Mouse (Mus musculus): ENCODE results near the gene Trim39. TPM values are rescaled to one million over a fixed set of nuclear protein-coding genes. Genes with fewer than 3 reads are reported as not detected.
"Not testable (repeated sequence)": the region's sequence is repeated elsewhere in the genome, so short reads cannot be mapped to it uniquely, and the experiment has no call there.

Trim39 gene
- polyA plus RNA-seq, 1 experiment from 2014 or later = 11.7 TPM

DNA sequence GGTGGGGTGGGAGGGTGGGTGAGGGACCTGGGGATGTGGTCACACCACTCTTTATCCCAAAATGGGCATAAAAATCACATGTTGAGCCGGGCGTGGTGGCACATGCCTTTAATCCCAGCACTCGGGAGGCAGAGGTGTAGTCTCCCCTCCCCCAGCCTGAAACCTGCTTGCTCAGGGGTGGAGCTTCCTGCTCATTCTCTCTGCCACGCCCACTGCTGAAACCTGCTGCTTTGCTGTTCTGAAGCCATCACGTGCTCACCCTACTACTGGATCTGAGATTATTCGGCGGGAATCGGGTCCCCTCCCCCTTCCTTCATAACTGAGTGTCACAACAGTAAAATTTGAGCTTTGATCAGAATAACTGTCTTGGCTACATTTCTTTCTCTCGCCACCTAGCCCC, 36.7 kb downstream of the Trim39 start:
- H3K4me3 ChIP-seq, H3K4me1 ChIP-seq, H3K9me3 ChIP-seq, H3K27ac ChIP-seq, H3K36me3 ChIP-seq: not testable (repeated sequence)
- WGBS = 14% methylated on average over 9 of the region's 9 CpGs
- H3K27me3 ChIP-seq (ENCODE audit: insufficient read depth, poor library complexity, severe bottlenecking) = peaks cover 66% of the 10 kb centered on the region
- peak; percentile 74 for DNase-seq (ENCODE audit: low spot score)

GRCm38 (mm10) chr17:36233572-36233971, 38.5 kb downstream of the Trim39 start:
- H3K27me3 ChIP-seq (ENCODE audit: insufficient read depth, poor library complexity, severe bottlenecking) = peaks cover 58% of the 10 kb centered on the region
- H3K36me3 ChIP-seq = no peaks in the 10 kb centered on the region
- WGBS = 74% methylated on average over 5 of the region's 5 CpGs
- DNase-seq (ENCODE audit: low spot score) = peak; percentile 39
- H3K9me3 ChIP-seq = no peaks in the 10 kb centered on the region
- H3K4me3 ChIP-seq = no peak overlapping the region
- no peak overlapping the region for H3K27ac ChIP-seq
- H3K4me1 ChIP-seq = peaks cover 11% of the 10 kb centered on the region

DNA sequence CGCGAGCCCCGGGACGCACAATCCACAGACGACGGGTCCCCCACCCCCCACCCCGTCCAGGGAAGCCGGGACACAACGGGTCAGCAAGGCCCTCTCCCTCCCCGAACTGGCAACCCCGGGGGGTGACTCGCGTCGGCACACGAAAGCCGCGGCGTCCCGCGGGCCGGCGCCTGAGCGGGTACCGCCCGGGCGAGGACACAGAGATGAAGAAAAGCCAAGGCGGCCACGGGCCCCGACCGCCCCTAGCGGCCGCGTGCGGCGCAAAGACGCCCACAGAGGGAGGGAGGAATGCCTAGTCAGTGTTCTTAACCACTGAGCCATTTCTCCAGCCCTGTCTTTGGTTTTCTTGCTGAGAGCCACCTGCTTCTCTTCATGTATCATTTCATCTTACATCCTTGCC, 40.7 kb downstream of the Trim39 start:
- Histone ChIP-seq H3K4me3 (no peak overlapping the region), H3K27me3 (ENCODE audit: insufficient read depth, poor library complexity, severe bottlenecking) (peaks cover 35% of the 10 kb centered on the region), H3K27ac (no peak overlapping the region), H3K36me3 (no peaks in the 10 kb centered on the region), H3K4me1 (peaks cover 5% of the 10 kb centered on the region), H3K9me3 (no peaks in the 10 kb centered on the region)
- DNase-seq (ENCODE audit: low spot score) = peak; percentile 100
- 9% methylated on average over 36 of the region's 36 CpGs for WGBS

GRCm38 (mm10) chr17:36229046-36229445, 43.0 kb downstream of the Trim39 start:
- H3K4me3 ChIP-seq = no peak overlapping the region
- WGBS = 6% methylated on average over 5 of the region's 5 CpGs
- DNase-seq (ENCODE audit: low spot score) = no peak
- H3K9me3 ChIP-seq = no peaks in the 10 kb centered on the region
- peaks cover 29% of the 10 kb centered on the region for H3K27me3 ChIP-seq (ENCODE audit: insufficient read depth, poor library complexity, severe bottlenecking)
- no peak overlapping the region for H3K27ac ChIP-seq
- peaks cover 14% of the 10 kb centered on the region for H3K4me1 ChIP-seq
- H3K36me3 ChIP-seq = no peaks in the 10 kb centered on the region

DNA sequence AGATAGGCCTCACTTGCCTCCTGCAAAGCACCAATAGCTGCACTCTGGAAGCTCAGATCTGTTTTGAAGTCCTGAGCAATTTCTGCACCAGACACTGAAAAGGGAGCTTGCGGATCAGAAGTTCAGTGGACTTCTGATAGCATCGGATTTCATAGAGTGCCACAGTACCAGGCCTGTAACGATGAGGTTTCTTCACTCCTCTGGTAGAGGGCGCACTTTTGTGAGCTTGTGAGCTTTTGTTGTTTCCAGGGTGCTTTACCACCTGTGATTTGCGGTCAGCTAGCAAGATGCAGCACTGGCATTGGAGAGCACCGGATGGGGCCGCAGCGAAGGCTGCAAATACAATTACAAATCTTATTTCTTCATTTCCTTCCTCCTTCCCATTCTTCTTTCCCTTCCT, 45.1 kb downstream of the Trim39 start:
- Histone ChIP-seq H3K36me3 (no peaks in the 10 kb centered on the region), H3K4me1 (peaks cover 14% of the 10 kb centered on the region), H3K9me3 (no peaks in the 10 kb centered on the region), H3K27ac (no peak overlapping the region), H3K4me3 (no peak overlapping the region), H3K27me3 (ENCODE audit: insufficient read depth, poor library complexity, severe bottlenecking) (peaks cover 24% of the 10 kb centered on the region)
- 18% methylated on average over 8 of the region's 8 CpGs for WGBS
- DNase-seq (ENCODE audit: low spot score) = peak; percentile 72

GRCm38 (mm10) chr17:36225231-36225824, 46.7 kb downstream of the Trim39 start:
- peak; percentile 71 for DNase-seq (ENCODE audit: low spot score)
- Histone ChIP-seq H3K4me1 (peaks cover 14% of the 10 kb centered on the region), H3K27me3 (ENCODE audit: insufficient read depth, poor library complexity, severe bottlenecking) (peaks cover 37% of the 10 kb centered on the region), H3K9me3 (no peaks in the 10 kb centered on the region), H3K4me3 (peak overlapping the region; percentile 37; the same call in 1 of the 2 replicates), H3K27ac (0 out of 2 replicates have a peak overlapping the region, but pooled peaks have one; percentile 11), H3K36me3 (no peaks in the 10 kb centered on the region)
- 10% methylated on average over 9 of the region's 9 CpGs for WGBS

GRCm38 (mm10) chr17:36224451-36224850, 47.6 kb downstream of the Trim39 start:
- H3K27ac ChIP-seq = no peak overlapping the region
- H3K27me3 ChIP-seq (ENCODE audit: insufficient read depth, poor library complexity, severe bottlenecking) = peaks cover 41% of the 10 kb centered on the region
- peaks cover 14% of the 10 kb centered on the region for H3K4me1 ChIP-seq
- no peaks in the 10 kb centered on the region for H3K36me3 ChIP-seq
- no peaks in the 10 kb centered on the region for H3K9me3 ChIP-seq
- H3K4me3 ChIP-seq = no peak overlapping the region
- DNase-seq (ENCODE audit: low spot score) = peak; percentile 64
- WGBS = 52% methylated on average over 3 of the region's 3 CpGs

DNA sequence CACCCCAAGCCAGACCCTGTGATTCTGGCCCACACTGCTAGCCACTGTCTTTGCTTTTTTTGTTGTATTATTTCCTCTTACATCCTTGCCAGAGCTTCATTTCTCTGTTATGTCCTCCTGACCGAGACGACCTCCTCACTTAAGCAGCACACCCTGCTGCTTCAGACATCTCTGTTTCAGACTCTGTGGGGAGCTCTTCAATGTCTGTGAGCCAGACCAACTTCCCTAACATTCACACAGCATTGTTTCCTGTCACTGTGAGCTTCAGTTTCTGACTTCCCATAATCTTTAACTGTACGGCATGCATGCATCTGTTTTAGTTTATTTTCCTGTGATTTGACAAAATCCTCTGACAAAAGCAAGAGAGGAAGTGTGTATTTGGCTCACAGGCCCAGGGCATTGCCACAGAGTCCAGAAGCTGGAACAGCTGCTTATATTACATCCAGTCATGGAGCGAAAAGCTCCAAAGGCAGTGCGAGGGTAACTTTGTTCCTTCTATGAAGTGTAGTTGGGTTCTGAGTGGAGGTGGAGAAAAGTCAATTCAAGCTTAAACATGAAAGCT, 53.4 kb downstream of the Trim39 start:
- Histone ChIP-seq H3K36me3 (no peaks in the 10 kb centered on the region), H3K4me1 (peaks cover 3% of the 10 kb centered on the region; the same call in 1 of the 2 replicates), H3K27ac (no peak overlapping the region), H3K4me3 (no peak overlapping the region), H3K27me3 (ENCODE audit: insufficient read depth, poor library complexity, severe bottlenecking) (peaks cover 80% of the 10 kb centered on the region), H3K9me3 (no peaks in the 10 kb centered on the region)
- DNase-seq (ENCODE audit: low spot score) = peak; percentile 48
- 58% methylated on average over 5 of the region's 5 CpGs for WGBS

DNA sequence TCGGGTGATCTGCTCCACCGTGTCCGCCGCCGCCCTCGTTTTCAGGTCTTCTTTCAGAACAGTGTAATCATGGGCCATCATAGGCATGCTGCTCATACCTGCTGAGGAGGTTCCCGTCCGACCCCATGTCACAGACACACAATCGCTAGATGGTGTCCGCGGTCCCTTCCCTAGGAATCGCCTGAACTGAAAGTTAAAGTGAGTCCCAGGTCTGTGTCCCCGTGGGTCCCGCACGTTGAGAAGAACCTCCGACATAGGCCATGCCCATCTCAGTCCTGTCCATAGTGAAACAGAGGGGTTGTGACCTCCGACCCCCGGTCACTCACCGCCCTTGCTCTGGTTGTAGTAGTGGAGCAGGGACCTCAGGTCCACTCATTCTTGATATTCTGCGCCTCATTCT, 56.5 kb downstream of the Trim39 start:
- peaks cover 91% of the 10 kb centered on the region for H3K27me3 ChIP-seq (ENCODE audit: insufficient read depth, poor library complexity, severe bottlenecking)
- WGBS = 2% methylated on average over 20 of the region's 20 CpGs
- DNase-seq (ENCODE audit: low spot score) = peak; percentile 63
- peak overlapping the region; percentile 40 for H3K4me3 ChIP-seq
- peaks cover 3% of the 10 kb centered on the region; the same call in 1 of the 2 replicates for H3K4me1 ChIP-seq
- H3K36me3 ChIP-seq = no peaks in the 10 kb centered on the region
- H3K27ac ChIP-seq = no peak overlapping the region
- H3K9me3 ChIP-seq = no peaks in the 10 kb centered on the region

Other genes starting within 250 kb of the Trim39 start
- gene H2-T23, start 239.4 kb downstream of the Trim39 start, polyA plus RNA-seq (2016; fragmentation: Nextera tagmentation; extraction: Ambion mirVana) = 1.2 and 3.4 TPM in 2 replicates
- gene H2-T22, start 229.5 kb downstream of the Trim39 start, polyA plus RNA-seq (2016; fragmentation: Nextera tagmentation; extraction: Ambion mirVana) = 4.4 and 7.2 TPM in 2 replicates
- gene Gm6034, start 229.3 kb downstream of the Trim39 start, polyA plus RNA-seq (2016; fragmentation: Nextera tagmentation; extraction: Ambion mirVana) = not detected in 2 replicates
- not detected in 2 replicates for gene Gm11127, start 213.9 kb downstream of the Trim39 start, polyA plus RNA-seq (2016; fragmentation: Nextera tagmentation; extraction: Ambion mirVana)
- not detected in 2 replicates for gene Gm19684, start 150.6 kb downstream of the Trim39 start, polyA plus RNA-seq (2016; fragmentation: Nextera tagmentation; extraction: Ambion mirVana)
- not detected in 2 replicates for gene Gm7030, start 142.8 kb downstream of the Trim39 start, polyA plus RNA-seq (2016; fragmentation: Nextera tagmentation; extraction: Ambion mirVana)
- gene Gm8909, start 103.7 kb downstream of the Trim39 start, polyA plus RNA-seq (2016; fragmentation: Nextera tagmentation; extraction: Ambion mirVana) = 0.40 TPM in 1 of 2 replicates, not detected in the other
- not detected in 2 replicates for gene H2-T3, start 82.0 kb downstream of the Trim39 start, polyA plus RNA-seq (2016; fragmentation: Nextera tagmentation; extraction: Ambion mirVana)
- 106 and 108 TPM in 2 replicates for gene Rpp21, start 14.2 kb downstream of the Trim39 start, polyA plus RNA-seq (2016; fragmentation: Nextera tagmentation; extraction: Ambion mirVana)
- gene H2-M10.2, start 14.2 kb upstream of the Trim39 start, polyA plus RNA-seq (2016; fragmentation: Nextera tagmentation; extraction: Ambion mirVana) = not detected in 2 replicates
- not detected in 2 replicates for gene H2-M10.1, start 53.9 kb upstream of the Trim39 start, polyA plus RNA-seq (2016; fragmentation: Nextera tagmentation; extraction: Ambion mirVana)
- gene H2-M10.3, start 96.2 kb upstream of the Trim39 start, polyA plus RNA-seq (2016; fragmentation: Nextera tagmentation; extraction: Ambion mirVana) = not detected in 2 replicates
- not detected in 2 replicates for gene H2-M10.4, start 190.1 kb upstream of the Trim39 start, polyA plus RNA-seq (2016; fragmentation: Nextera tagmentation; extraction: Ambion mirVana)

Measured in heart, embryonic 10.5 days (tissue).